Mouse (Mus musculus): ENCODE data around the gene Cpsf6.

The Cpsf6 gene

GRCm38 (mm10) chr10:117322630-117323029 is 57.2 kb downstream of the Cpsf6 start:
- no peak for DNase-seq

- peak in 1 of 2 experiments; percentile 34 for DNase-seq
Measured at GRCm38 (mm10) chr10:117320571-117320981, 59.2 kb downstream of the Cpsf6 start.

GRCm38 (mm10) chr10:117316391-117316790 is 63.4 kb downstream of the Cpsf6 start:
- no peak for DNase-seq

- no peak for DNase-seq
Measured at GRCm38 (mm10) chr10:117313133-117313532, 66.7 kb downstream of the Cpsf6 start.

- DNase-seq = no peak
Measured at GRCm38 (mm10) chr10:117312168-117312567, 67.6 kb downstream of the Cpsf6 start.

GRCm38 (mm10) chr10:117304371-117304770 is 75.4 kb downstream of the Cpsf6 start:
- DNase-seq = no peak

GRCm38 (mm10) chr10:117301688-117302087 is 78.1 kb downstream of the Cpsf6 start:
- DNase-seq = no peak

GRCm38 (mm10) chr10:117299901-117300520 is 79.8 kb downstream of the Cpsf6 start:
- DNase-seq = no peak

- no peak for DNase-seq
Measured at GRCm38 (mm10) chr10:117299106-117299505, 80.7 kb downstream of the Cpsf6 start.

- DNase-seq = no peak
Measured at GRCm38 (mm10) chr10:117298336-117298735, 81.5 kb downstream of the Cpsf6 start.

All from kidney, postnatal 25 days (tissue).